Mouse (Mus musculus) testis, adult 2 months (tissue): ENCODE results near the gene Bcap29.

Source experiments
- CTCF ChIP-seq: fragments of 200-500 bp; IDR thresholded peaks from 2 replicates; pipeline ENCODE4 v1.5.1; 2012; ENCODE audit warnings: low read depth, mild to moderate bottlenecking, inconsistent platforms, low read length, moderate library complexity; ENCODE audit not compliant: control insufficient read depth, insufficient read depth, insufficient replicate concordance
- POLR2A ChIP-seq: fragments of 200-500 bp; IDR thresholded peaks from 2 replicates; pipeline ENCODE4 v1.6.1; 2012; ENCODE audit warnings: low read depth, mild to moderate bottlenecking, inconsistent platforms, low read length, moderate library complexity; ENCODE audit not compliant: control insufficient read depth

GRCm38 (mm10) chr12:31665999-31666398 lies 31.5 kb upstream of the Bcap29 start:
- TF ChIP-seq POLR2A (no peak), CTCF (no peak)
